Mouse (Mus musculus): ENCODE data around the gene Slc17a5. TPM values are rescaled to one million over a fixed set of nuclear protein-coding genes. Genes with fewer than 3 reads are reported as not detected.
A peak's percentile ranks its signal among the peaks of the same experiment; 100 is the strongest.

The Slc17a5 gene
- polyA plus RNA-seq, 1 experiment from 2014 or later: 12.2 TPM

GRCm38 (mm10) chr9:78588411-78589033 is 681 bp upstream of the Slc17a5 start:
- DNase-seq (no peak), ATAC-seq (ENCODE audit: insufficient read depth) (peak; percentile 43; the same call in 1 of the 2 replicates)
- TF ChIP-seq CTCF (IDR thresholded peaks at IDR 0.05; ENCODE audit: low read depth): no peak
- WGBS: 75% methylated on average over 10 of the region's 10 CpGs
- H3K9ac ChIP-seq: peak overlapping the region; percentile 23; the same call in 1 of the 2 replicates
- H3K9me3 ChIP-seq (ENCODE audit: low read depth, low read length): no peaks in the 10 kb centered on the region
- peaks cover 9% of the 10 kb centered on the region; the same call in 1 of the 2 replicates for H3K36me3 ChIP-seq (ENCODE audit: insufficient read depth)
- peak overlapping the region; percentile 70 for H3K4me3 ChIP-seq (ENCODE audit: low read depth, low read length)
- peak overlapping the region; percentile 60 for H3K27ac ChIP-seq (ENCODE audit: low read depth)
- 0 out of 2 replicates have a peak, but pooled peaks cover 4% of the 10 kb centered on the region for H3K4me1 ChIP-seq (ENCODE audit: insufficient read depth)
- no peaks in the 10 kb centered on the region for H3K27me3 ChIP-seq (ENCODE audit: insufficient read depth, low read length)
- H3K4me2 ChIP-seq: peak overlapping the region; percentile 75

DNA sequence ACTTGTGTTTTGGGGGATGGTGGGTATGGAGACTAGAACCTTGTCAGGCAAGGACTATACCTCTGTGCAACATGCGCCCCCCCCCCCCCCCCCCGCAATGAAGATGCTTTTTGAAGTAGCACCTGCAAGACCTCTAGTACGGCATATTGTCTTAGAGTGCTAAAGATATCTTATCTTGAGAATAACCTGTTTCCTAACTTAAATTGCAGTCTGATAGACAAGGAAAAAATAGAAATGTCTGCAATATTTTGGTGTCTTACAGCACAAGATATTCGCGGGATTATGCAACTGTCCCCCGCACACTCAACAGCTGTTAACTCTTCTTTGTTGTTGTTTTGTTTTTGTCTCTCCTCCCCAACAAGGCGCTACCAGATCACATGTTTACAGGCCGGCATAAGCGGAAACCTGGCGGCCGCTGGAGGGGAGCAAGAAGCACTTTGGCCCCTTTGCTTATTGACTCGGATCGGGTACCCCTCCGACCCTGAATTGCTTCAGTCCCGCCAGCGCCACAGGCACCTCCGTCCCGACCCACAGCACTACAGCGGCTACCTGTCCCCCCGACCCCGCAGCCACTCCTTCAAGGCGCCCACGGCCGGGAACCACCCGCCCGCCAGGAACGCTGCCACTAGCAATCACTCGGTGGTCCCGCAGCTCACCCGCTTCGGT is 490 bp downstream of the Slc17a5 start:
- peak; percentile 57 for ATAC-seq (ENCODE audit: insufficient read depth)
- Histone ChIP-seq H3K36me3 (ENCODE audit: insufficient read depth) (peaks cover 9% of the 10 kb centered on the region; the same call in 1 of the 2 replicates), H3K4me3 (ENCODE audit: low read depth, low read length) (peak overlapping the region; percentile 70), H3K9me3 (ENCODE audit: low read depth, low read length) (no peaks in the 10 kb centered on the region), H3K9ac (peak overlapping the region; percentile 65), H3K4me1 (ENCODE audit: insufficient read depth) (0 out of 2 replicates have a peak, but pooled peaks cover 4% of the 10 kb centered on the region), H3K4me2 (peak overlapping the region; percentile 75), H3K27ac (ENCODE audit: low read depth) (0 out of 2 replicates have a peak overlapping the region, but pooled peaks have one; percentile 42), H3K27me3 (ENCODE audit: insufficient read depth, low read length) (no peaks in the 10 kb centered on the region)
- DNase-seq: peak; percentile 44
- WGBS: 2% methylated on average over 31 of the region's 31 CpGs
- TF ChIP-seq CTCF (IDR thresholded peaks at IDR 0.05; ENCODE audit: low read depth): no peak

DNA sequence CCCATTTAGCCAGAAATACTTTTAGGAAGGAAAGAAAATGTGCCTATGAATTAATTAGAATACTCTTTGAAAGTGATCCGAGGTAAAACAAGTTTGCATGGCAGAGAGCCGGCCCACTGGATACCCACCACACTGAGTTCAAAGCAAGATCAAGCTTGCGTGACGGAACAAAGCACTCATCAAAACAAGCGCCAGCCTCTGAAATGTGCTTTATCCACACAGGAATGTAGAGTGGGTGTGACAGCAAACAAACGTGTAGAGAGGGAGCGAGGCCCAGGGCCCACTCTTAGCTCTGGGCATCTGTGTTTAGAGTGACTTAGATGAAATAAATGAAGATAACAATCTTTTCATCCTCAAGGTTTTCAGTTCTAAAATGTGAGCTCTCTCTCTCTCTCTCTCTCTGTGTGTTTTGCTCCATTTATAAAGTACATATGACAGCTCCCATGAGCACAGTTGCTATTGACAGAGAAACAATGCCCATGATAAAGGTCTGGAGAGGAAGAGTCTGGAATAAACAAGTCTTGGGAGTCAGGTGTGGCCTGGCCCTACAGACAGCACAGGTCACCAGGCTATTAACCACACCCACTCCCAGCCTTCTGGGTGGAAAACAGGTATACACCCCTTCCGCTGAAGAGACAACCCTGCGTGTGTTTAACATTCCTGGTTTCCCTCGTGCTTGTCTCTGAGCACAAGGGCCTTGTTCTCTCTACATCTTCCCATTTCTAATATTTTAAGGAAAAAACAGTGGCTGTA is 8.0 kb downstream of the Slc17a5 start:
- H3K27ac ChIP-seq (ENCODE audit: low read depth): no peak overlapping the region
- WGBS: 49% methylated on average over 10 of the region's 10 CpGs
- H3K9me3 ChIP-seq (ENCODE audit: low read depth, low read length): no peaks in the 10 kb centered on the region
- H3K9ac ChIP-seq: no peak overlapping the region
- ATAC-seq (ENCODE audit: insufficient read depth) (peak; percentile 74), DNase-seq (peak; percentile 28)
- no peak overlapping the region for H3K4me2 ChIP-seq
- TF ChIP-seq CTCF (IDR thresholded peaks at IDR 0.05; ENCODE audit: low read depth): no peak
- H3K27me3 ChIP-seq (ENCODE audit: insufficient read depth, low read length): no peaks in the 10 kb centered on the region
- H3K36me3 ChIP-seq (ENCODE audit: insufficient read depth): peaks cover 32% of the 10 kb centered on the region
- H3K4me3 ChIP-seq (ENCODE audit: low read depth, low read length): no peak overlapping the region
- H3K4me1 ChIP-seq (ENCODE audit: insufficient read depth): no peaks in the 10 kb centered on the region

DNA sequence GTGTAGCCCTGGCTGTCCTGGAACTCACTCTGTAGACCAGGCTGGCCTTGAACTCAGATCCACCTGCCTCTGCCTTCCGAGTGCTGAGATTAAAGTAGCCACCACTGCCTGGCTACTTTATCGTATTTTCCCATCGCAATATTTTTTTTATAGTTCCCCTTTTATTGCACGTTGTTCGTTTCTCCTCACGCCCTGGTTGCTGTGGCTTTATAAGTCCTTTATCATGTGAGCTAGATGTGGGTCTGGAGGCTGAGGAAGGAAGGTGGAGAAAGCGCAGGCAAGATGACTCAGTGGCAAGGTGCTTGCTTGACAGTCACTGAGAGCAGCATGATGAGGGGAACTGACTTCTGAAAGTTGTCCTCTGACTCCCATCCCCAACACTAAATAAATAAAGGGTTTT is 9.0 kb downstream of the Slc17a5 start:
- 86% methylated on average over 7 of the region's 7 CpGs for WGBS
- H3K27ac ChIP-seq (ENCODE audit: low read depth): no peak overlapping the region

DNA sequence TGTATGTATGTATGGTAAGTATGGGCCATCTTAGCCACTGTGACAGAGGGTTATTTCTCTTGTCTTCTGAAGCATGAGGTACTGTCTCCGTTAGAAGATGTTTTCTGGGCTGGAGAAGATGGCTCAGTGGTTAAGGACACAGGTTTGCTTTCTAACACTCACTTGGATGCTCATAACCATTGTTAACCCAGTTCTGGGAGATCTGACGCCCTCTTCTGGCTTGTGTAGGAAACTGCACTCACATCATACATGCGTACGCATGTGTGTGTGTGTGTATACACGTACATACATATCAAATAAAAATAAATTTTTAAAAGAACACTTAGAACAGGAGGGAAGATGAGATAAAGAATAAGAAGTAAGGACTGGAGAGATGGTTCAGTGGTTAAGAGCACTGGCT is 11.4 kb downstream of the Slc17a5 start:
- Histone ChIP-seq H3K4me2 (no peak overlapping the region), H3K36me3 (ENCODE audit: insufficient read depth) (peaks cover 23% of the 10 kb centered on the region), H3K27ac (ENCODE audit: low read depth) (no peak overlapping the region), H3K4me3 (ENCODE audit: low read depth, low read length) (no peak overlapping the region), H3K4me1 (ENCODE audit: insufficient read depth) (no peaks in the 10 kb centered on the region), H3K9ac (no peak overlapping the region), H3K27me3 (ENCODE audit: insufficient read depth, low read length) (no peaks in the 10 kb centered on the region), H3K9me3 (ENCODE audit: low read depth, low read length) (no peaks in the 10 kb centered on the region)
- ATAC-seq (ENCODE audit: insufficient read depth): no peak
- TF ChIP-seq CTCF (IDR thresholded peaks at IDR 0.05; ENCODE audit: low read depth): 0 out of 2 replicates have a peak, but pooled peaks have one; percentile 9
- no peak for DNase-seq
- 88% methylated on average over 5 of the region's 5 CpGs for WGBS

More for the DNA sequence above, 9.0 kb downstream of the Slc17a5 start:
- Histone ChIP-seq H3K4me3 (ENCODE audit: low read depth, low read length) (no peak overlapping the region), H3K9ac (no peak overlapping the region), H3K4me1 (ENCODE audit: insufficient read depth) (no peaks in the 10 kb centered on the region), H3K27me3 (ENCODE audit: insufficient read depth, low read length) (no peaks in the 10 kb centered on the region), H3K36me3 (ENCODE audit: insufficient read depth) (peaks cover 25% of the 10 kb centered on the region), H3K4me2 (no peak overlapping the region), H3K9me3 (ENCODE audit: low read depth, low read length) (no peaks in the 10 kb centered on the region)
- no peak for DNase-seq
- ATAC-seq (ENCODE audit: insufficient read depth): no peak
- TF ChIP-seq CTCF (IDR thresholded peaks at IDR 0.05; ENCODE audit: low read depth): no peak

DNA sequence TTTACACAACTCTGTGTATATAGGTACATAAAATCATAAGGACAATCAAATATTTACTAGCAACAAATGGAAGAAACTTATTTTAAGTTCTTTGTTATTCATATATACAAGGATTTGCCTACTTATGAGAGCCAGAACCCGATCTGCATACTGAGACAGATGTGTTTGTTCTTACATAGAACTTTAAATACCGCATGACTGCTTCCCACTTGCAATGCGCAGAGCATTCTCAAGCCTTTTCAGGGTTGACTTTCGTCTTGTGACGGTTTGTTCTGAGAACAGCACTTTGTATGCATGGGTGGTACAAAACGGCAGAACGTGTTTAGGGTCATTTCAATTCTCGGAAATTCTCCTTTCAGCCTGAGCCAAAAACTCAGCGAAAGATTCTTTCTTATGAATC is 17.9 kb downstream of the Slc17a5 start:
- no peaks in the 10 kb centered on the region for H3K4me1 ChIP-seq (ENCODE audit: insufficient read depth)
- H3K4me3 ChIP-seq (ENCODE audit: low read depth, low read length): no peak overlapping the region
- no peak overlapping the region for H3K9ac ChIP-seq
- no peak for ATAC-seq (ENCODE audit: insufficient read depth)
- H3K36me3 ChIP-seq (ENCODE audit: insufficient read depth): peaks cover 9% of the 10 kb centered on the region; the same call in 1 of the 2 replicates
- TF ChIP-seq CTCF (IDR thresholded peaks at IDR 0.05; ENCODE audit: low read depth): no peak
- no peaks in the 10 kb centered on the region for H3K27me3 ChIP-seq (ENCODE audit: insufficient read depth, low read length)
- no peak overlapping the region for H3K27ac ChIP-seq (ENCODE audit: low read depth)
- 94% methylated on average over 9 of the region's 9 CpGs for WGBS
- no peaks in the 10 kb centered on the region for H3K9me3 ChIP-seq (ENCODE audit: low read depth, low read length)
- no peak for DNase-seq
- H3K4me2 ChIP-seq: no peak overlapping the region

DNA sequence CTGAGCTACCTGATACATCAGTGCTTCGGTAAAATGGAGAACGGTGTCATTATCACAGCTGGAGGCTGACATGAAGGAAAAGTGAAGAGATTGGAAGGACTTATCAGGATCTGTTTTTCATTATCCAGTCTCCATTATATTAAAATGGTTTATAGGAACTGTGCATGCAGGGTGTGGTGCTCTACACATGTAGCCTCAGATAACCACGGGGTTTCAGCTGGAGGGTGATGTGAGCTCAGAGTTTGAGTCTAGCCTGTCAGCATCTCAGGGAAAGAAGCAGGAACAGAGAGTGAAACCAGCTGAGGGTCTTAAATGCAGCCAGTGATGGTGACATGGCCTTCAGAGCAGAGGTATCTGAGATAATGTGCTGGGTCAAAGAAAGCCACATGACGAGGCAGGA is 28.4 kb downstream of the Slc17a5 start:
- H3K4me3 ChIP-seq (ENCODE audit: low read depth, low read length): no peak overlapping the region
- no peaks in the 10 kb centered on the region for H3K36me3 ChIP-seq (ENCODE audit: insufficient read depth)
- no peak overlapping the region for H3K27ac ChIP-seq (ENCODE audit: low read depth)
- H3K27me3 ChIP-seq (ENCODE audit: insufficient read depth, low read length): no peaks in the 10 kb centered on the region
- no peaks in the 10 kb centered on the region for H3K4me1 ChIP-seq (ENCODE audit: insufficient read depth)
- DNase-seq (no peak), ATAC-seq (ENCODE audit: insufficient read depth) (no peak)
- no peak overlapping the region for H3K4me2 ChIP-seq
- H3K9me3 ChIP-seq (ENCODE audit: low read depth, low read length): no peaks in the 10 kb centered on the region
- no peak for TF ChIP-seq CTCF (IDR thresholded peaks at IDR 0.05; ENCODE audit: low read depth)
- 81% methylated on average over 4 of the region's 4 CpGs for WGBS
- H3K9ac ChIP-seq: no peak overlapping the region

Measured in lung, embryonic 14.5 days (tissue).